Comparison of ENCODE assay signal across 8 mouse cellular contexts in the genomic region with DNA sequence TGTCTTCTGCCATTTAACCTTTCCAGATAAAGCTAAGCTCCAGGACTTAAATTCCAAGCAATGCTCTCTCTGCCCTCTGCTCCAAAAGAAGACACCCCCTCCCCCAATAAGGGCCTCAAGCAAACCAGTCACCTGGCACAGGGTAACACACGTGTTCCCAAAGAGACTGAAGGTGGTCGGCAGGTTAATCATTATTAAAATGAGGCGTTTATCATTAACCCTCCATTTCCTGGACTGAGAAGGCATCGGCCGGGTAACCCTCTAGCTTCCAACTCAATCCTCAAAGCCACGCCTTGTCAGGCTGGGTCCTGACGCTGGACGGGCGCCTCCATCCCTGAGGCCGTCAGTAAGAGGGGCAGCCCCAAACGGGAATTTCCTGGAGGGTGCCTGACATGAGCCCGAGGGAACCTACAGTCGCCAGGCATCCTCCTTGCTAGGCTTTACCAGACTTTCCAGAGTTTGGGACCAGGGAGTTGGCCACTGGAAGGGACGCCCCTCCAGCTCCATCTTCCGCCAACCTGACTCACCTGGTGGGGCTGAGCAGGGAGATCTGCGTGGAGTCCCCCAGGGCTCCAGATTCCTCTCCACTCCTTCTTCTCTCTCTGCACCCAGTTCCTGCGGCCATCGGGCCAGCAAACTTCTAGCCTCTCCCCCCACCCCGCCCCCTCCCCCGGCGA. TPM values are rescaled to one million over a fixed set of nuclear protein-coding genes. Genes with fewer than 3 reads are reported as not detected.
DNase-seq lines count a peak whose midpoint lies in the region; ATAC-seq lines count a peak whose summit lies in the region.

No protein-coding gene starts in this region.

- peak overlapping the region; percentile 69 for H3K4me3 ChIP-seq in heart, embryonic 11.5 days (ENCODE audit: low read depth, low read length)
- peak overlapping the region; percentile 92 for H3K4me3 ChIP-seq in heart, embryonic 15.5 days
- peak overlapping the region; percentile 87 for H3K4me3 ChIP-seq in midbrain, embryonic 15.5 days

- H3K9me3 ChIP-seq in heart, embryonic 11.5 days (replicated peaks; ENCODE audit: control insufficient read depth, low read length), result no peaks in the 10 kb centered on the region
- no peaks in the 10 kb centered on the region for H3K9me3 ChIP-seq in heart, embryonic 15.5 days (replicated peaks)
- no peaks in the 10 kb centered on the region for H3K9me3 ChIP-seq in midbrain, embryonic 15.5 days

- ATAC-seq in heart, embryonic 11.5 days (replicated peaks; ENCODE audit: insufficient number of reproducible peaks, low FRiP score, low TSS enrichment), result no peak
- no peak for ATAC-seq in heart, embryonic 15.5 days (replicated peaks; ENCODE audit: insufficient number of reproducible peaks, insufficient read depth, low FRiP score, low read depth)
- ATAC-seq in midbrain, embryonic 15.5 days (replicated peaks), result no peak; the same call in 1 of the 2 replicates

- H3K4me2 ChIP-seq in heart, embryonic 11.5 days, result peak overlapping the region; percentile 87
- H3K4me2 ChIP-seq in heart, embryonic 15.5 days, result peak overlapping the region; percentile 96
- peak overlapping the region; percentile 88 for H3K4me2 ChIP-seq in midbrain, embryonic 15.5 days

- H3K9ac ChIP-seq in heart, embryonic 11.5 days (ENCODE audit: low read depth, low read length), result peak overlapping the region; percentile 74; the same call in 1 of the 2 replicates
- peak overlapping the region; percentile 74 for H3K9ac ChIP-seq in heart, embryonic 15.5 days
- H3K9ac ChIP-seq in midbrain, embryonic 15.5 days, result peak overlapping the region; percentile 95

- H3K27me3 ChIP-seq in heart, embryonic 11.5 days (ENCODE audit: control insufficient read depth, insufficient read depth, low read length), result peaks cover 19% of the 10 kb centered on the region
- H3K27me3 ChIP-seq in heart, embryonic 15.5 days, result peaks cover 28% of the 10 kb centered on the region
- no peaks in the 10 kb centered on the region for H3K27me3 ChIP-seq in midbrain, embryonic 15.5 days (replicated peaks)

- DNase-seq in heart, postnatal 36 days, result no peak
- DNase-seq in cerebellum, postnatal 10 days, result peak; percentile 54 to 55
- peak; percentile 62 to 77 for DNase-seq in kidney, postnatal 4 days
- no peak for DNase-seq in layer of hippocampus, adult 11-12 months (ENCODE audit: low spot score)
- DNase-seq in adipocyte (ENCODE audit: low spot score), result no peak

- H3K4me1 ChIP-seq in heart, embryonic 11.5 days (ENCODE audit: control insufficient read depth, insufficient read depth, low read length), result 0 out of 2 replicates have a peak, but pooled peaks cover 8% of the 10 kb centered on the region
- H3K4me1 ChIP-seq in heart, embryonic 15.5 days (replicated peaks), result peaks cover 12% of the 10 kb centered on the region
- H3K4me1 ChIP-seq in midbrain, embryonic 15.5 days, result peaks cover 22% of the 10 kb centered on the region

- intact Hi-C loops in heart, postnatal 36 days (cut with DNase I), result loop anchor here (2.0 to 5.0 kb wide), 3 partner anchors 25 to 253 kb away; no protein-coding TSS in a partner anchor

- WGBS in heart, embryonic 11.5 days (ENCODE audit: insufficient replicate concordance), result 1% methylated on average over 21 of the region's 21 CpGs
- WGBS in heart, embryonic 15.5 days, result 3% methylated on average over 20 of the region's 21 CpGs
- WGBS in midbrain, embryonic 15.5 days, result 2% methylated on average over 20 of the region's 21 CpGs

- no peaks in the 10 kb centered on the region for H3K36me3 ChIP-seq in heart, embryonic 11.5 days (ENCODE audit: control insufficient read depth, insufficient read depth, low read length)
- H3K36me3 ChIP-seq in heart, embryonic 15.5 days, result no peaks in the 10 kb centered on the region
- no peaks in the 10 kb centered on the region for H3K36me3 ChIP-seq in midbrain, embryonic 15.5 days (replicated peaks)

- no peak overlapping the region for H3K27ac ChIP-seq in heart, embryonic 11.5 days (ENCODE audit: low read depth, low read length)
- no peak overlapping the region for H3K27ac ChIP-seq in heart, embryonic 15.5 days
- no peak overlapping the region for H3K27ac ChIP-seq in midbrain, embryonic 15.5 days

RNA-seq across cellular contexts. Expression of gene Carmil1, which starts 0.7 kb away (rescaled TPM):
- 8.4 and 12.1 TPM in 2 replicates for polyA plus RNA-seq in heart, embryonic 11.5 days (2014; fragmentation: Nextera tagmentation; extraction: Ambion mirVana)
- 1 to 10 TPM; 7.1 to 9.5 TPM for total RNA-seq in heart, postnatal 36 days (2021)
- polyA plus RNA-seq in heart, embryonic 15.5 days (2015; fragmentation: Nextera tagmentation; extraction: Ambion mirVana), result 6.7 and 10.7 TPM in 2 replicates
- polyA plus RNA-seq in midbrain, embryonic 15.5 days (2015; fragmentation: Nextera tagmentation; extraction: Ambion mirVana), result 33.4 and 41.3 TPM in 2 replicates

RNA-seq across cellular contexts. Expression of gene Cmah, which starts 47.3 kb away (rescaled TPM):
- 0.28 and 0.54 TPM in 2 replicates for polyA plus RNA-seq in heart, embryonic 11.5 days (2014; fragmentation: Nextera tagmentation; extraction: Ambion mirVana)
- 1 to 10 TPM; 3.0 to 3.7 TPM for total RNA-seq in heart, postnatal 36 days (2021)
- polyA plus RNA-seq in heart, embryonic 15.5 days (2015; fragmentation: Nextera tagmentation; extraction: Ambion mirVana), result 0.45 and 1.9 TPM in 2 replicates
- 0.05 and 0.18 TPM in 2 replicates for polyA plus RNA-seq in midbrain, embryonic 15.5 days (2015; fragmentation: Nextera tagmentation; extraction: Ambion mirVana)

Comparison
In these comparisons a context has a peak if more than half of its experiments do, and no peak if none do; other contexts are left out.
1. DNase-seq: peak in cerebellum, postnatal 10 days (2 of 2) and kidney, postnatal 4 days (2 of 2); none in heart, postnatal 36 days (0 of 2), layer of hippocampus, adult 11-12 months (single experiment) and adipocyte (single experiment).
2. Peak in every context shown above with its lines, with median percentiles within 50 percentile points of each other: H3K4me2 ChIP-seq, H3K4me3 ChIP-seq and H3K9ac ChIP-seq.